Mouse (Mus musculus) adrenal gland, adult 8-10 months (tissue): ENCODE data around the gene Csde1. TPM values are rescaled to one million over a fixed set of nuclear protein-coding genes. Genes with fewer than 3 reads are reported as not detected.
A peak's percentile ranks its signal among the peaks of the same experiment; 100 is the strongest.

ENCODE experiments used
- DNase-seq: peaks from one replicate; pipeline ENCODE4 v3.0.0; 2022
- total RNA-seq, 4 experiments: library from RNA; stranded (reverse); gene quantifications; 2 replicates each; pipeline ENCODE4 v1.2.4; 2022

The Csde1 gene
- total RNA-seq, 4 experiments from 2014 or later = 349 to 384 (median 357) TPM

- no peak for DNase-seq
Measured at GRCm38 (mm10) chr3:103066927-103067326, 46.7 kb downstream of the Csde1 start.

- no peak for DNase-seq
Measured at GRCm38 (mm10) chr3:103068971-103069370, 48.7 kb downstream of the Csde1 start.

- DNase-seq = no peak
Measured at GRCm38 (mm10) chr3:103073771-103074170, 53.5 kb downstream of the Csde1 start, which contains the start of gene Ampd1. Gene Ampd1 (plus strand): TSS chr3:103074014.

- DNase-seq = no peak
Measured at GRCm38 (mm10) chr3:103075871-103076270, 55.6 kb downstream of the Csde1 start.

GRCm38 (mm10) chr3:103076476-103076875 is 56.2 kb downstream of the Csde1 start:
- DNase-seq = no peak

- DNase-seq = no peak
Measured at GRCm38 (mm10) chr3:103079301-103079700, 59.1 kb downstream of the Csde1 start.

- no peak for DNase-seq
Measured at GRCm38 (mm10) chr3:103081051-103081450, 60.8 kb downstream of the Csde1 start.

GRCm38 (mm10) chr3:103081861-103082453 is 61.7 kb downstream of the Csde1 start:
- no peak for DNase-seq

GRCm38 (mm10) chr3:103082761-103083160 is 62.5 kb downstream of the Csde1 start:
- no peak for DNase-seq

GRCm38 (mm10) chr3:103085986-103086385 is 65.8 kb downstream of the Csde1 start:
- no peak for DNase-seq

- DNase-seq = no peak
Measured at GRCm38 (mm10) chr3:103091753-103092152, 71.5 kb downstream of the Csde1 start.

- no peak for DNase-seq
Measured at GRCm38 (mm10) chr3:103098662-103099061, 78.4 kb downstream of the Csde1 start.

GRCm38 (mm10) chr3:103099667-103100066 is 79.4 kb downstream of the Csde1 start:
- DNase-seq = no peak

- no peak for DNase-seq
Measured at GRCm38 (mm10) chr3:103100735-103101134, 80.5 kb downstream of the Csde1 start.

GRCm38 (mm10) chr3:103101194-103101593 is 81.0 kb downstream of the Csde1 start:
- no peak for DNase-seq

- no peak for DNase-seq
Measured at GRCm38 (mm10) chr3:103101909-103102308, 81.7 kb downstream of the Csde1 start.

GRCm38 (mm10) chr3:103102454-103103390 is 82.5 kb downstream of the Csde1 start, which contains the start of gene Dennd2c:
Gene Dennd2c (plus strand): TSS chr3:103102604.
- peak; percentile 91 for DNase-seq

Other genes starting within 250 kb of the Csde1 start
- not detected for gene Tshb, start 237.7 kb upstream of the Csde1 start, total RNA-seq
- not detected for gene Sycp1, start 84.3 kb upstream of the Csde1 start, total RNA-seq
- gene Nr1h5, start 56.3 kb upstream of the Csde1 start, total RNA-seq = not detected
- gene Sike1, start 24.7 kb upstream of the Csde1 start, total RNA-seq = 10 to 100 TPM; 58.0 to 81.4 (median 68.5) TPM
- gene Nras, start 37.9 kb downstream of the Csde1 start, total RNA-seq = 10 to 100 TPM; 56.3 to 58.7 (median 57.5) TPM
- gene Ampd1, start 53.6 kb downstream of the Csde1 start, total RNA-seq = not detected
- gene Dennd2c, start 82.2 kb downstream of the Csde1 start, total RNA-seq = 1 to 10 TPM; 1.2 to 2.4 (median 1.9) TPM
- gene Bcas2, start 151.2 kb downstream of the Csde1 start, total RNA-seq = 10 to 100 TPM; 52.7 to 73.4 (median 60.4) TPM